Mouse (Mus musculus) forebrain, embryonic 15.5 days (tissue): ENCODE data around the gene Klhdc10. TPM values are rescaled to one million over a fixed set of nuclear protein-coding genes. Genes with fewer than 3 reads are reported as not detected.

Experiments
- ATAC-seq: fragments of 200-750 bp; cut with Nextera tagmentation; replicated peaks from 2 replicates; pipeline ENCODE4 v1.8.0; 2017; ENCODE audit warnings: mild to moderate bottlenecking, moderate TSS enrichment, moderate library complexity
- H3K27ac ChIP-seq: fragments of 300-500 bp; sonication (generic); replicated peaks from 2 replicates; pipeline ENCODE4 v1.5.1; 2015; ENCODE audit warnings: mild to moderate bottlenecking, inconsistent platforms
- H3K27me3 ChIP-seq: fragments of 300-500 bp; sonication (generic); 2 replicates; pipeline ENCODE4 v1.6.1; 2015; ENCODE audit warnings: inconsistent platforms
- H3K36me3 ChIP-seq: fragments of 300-500 bp; sonication (generic); 2 replicates; pipeline ENCODE4 v1.6.1; 2015; ENCODE audit warnings: mild to moderate bottlenecking, inconsistent platforms
- H3K4me1 ChIP-seq: fragments of 300-500 bp; sonication (generic); 2 replicates; pipeline ENCODE4 v1.6.1; 2015; ENCODE audit warnings: inconsistent platforms
- H3K4me2 ChIP-seq: fragments of 300-500 bp; sonication (generic); replicated peaks from 2 replicates; pipeline ENCODE4 v1.6.1; 2015; ENCODE audit warnings: mild to moderate bottlenecking, inconsistent platforms
- H3K4me3 ChIP-seq: fragments of 300-500 bp; sonication (generic); 2 replicates; pipeline ENCODE4 v1.5.1; 2015; ENCODE audit warnings: mild to moderate bottlenecking, inconsistent platforms
- H3K9ac ChIP-seq: fragments of 300-500 bp; sonication (generic); replicated peaks from 2 replicates; pipeline ENCODE4 v1.6.1; 2015; ENCODE audit warnings: mild to moderate bottlenecking, inconsistent platforms
- H3K9me3 ChIP-seq: fragments of 300-500 bp; sonication (generic); 2 replicates; pipeline ENCODE4 v1.6.1; 2016; ENCODE audit warnings: inconsistent platforms
- WGBS: fragments of 180-500 bp; shearing (Covaris S2); methylation state at CpG from one replicate; pipeline ENCODE4 v1.1.7; 2015; ENCODE audit warnings: mixed read lengths; 5-methylcytosine and 5-hydroxymethylcytosine counted together
- polyA plus RNA-seq: library from polyadenylated mRNA; unstranded; fragments of >200 nt; fragmentation: Nextera tagmentation; extraction: Ambion mirVana; gene quantifications from 2 replicates; pipeline ENCODE4 v1.2.1, GENCODE M21; 2015

Klhdc10 gene
- polyA plus RNA-seq, 1 experiment from 2014 or later: 35.1 TPM

- Histone ChIP-seq H3K4me3 (no peak overlapping the region), H3K9ac (no peak overlapping the region), H3K4me2 (no peak overlapping the region), H3K9me3 (no peaks in the 10 kb centered on the region), H3K27me3 (no peaks in the 10 kb centered on the region), H3K36me3 (peaks cover 8% of the 10 kb centered on the region), H3K27ac (no peak overlapping the region), H3K4me1 (peaks cover 5% of the 10 kb centered on the region; the same call in 1 of the 2 replicates)
- WGBS: 90% methylated on average over 6 of the region's 6 CpGs
- ATAC-seq: no peak
These were observed 76.1 kb downstream of the Klhdc10 start for GRCm38 (mm10) chr6:30477784-30478183.

GRCm38 (mm10) chr6:30479418-30479817, 77.8 kb downstream of the Klhdc10 start:
- no peaks in the 10 kb centered on the region for H3K9me3 ChIP-seq
- H3K36me3 ChIP-seq: peaks cover 22% of the 10 kb centered on the region
- H3K9ac ChIP-seq: no peak overlapping the region
- 95% methylated on average over 3 of the region's 3 CpGs for WGBS
- no peak overlapping the region for H3K27ac ChIP-seq
- H3K4me1 ChIP-seq: peaks cover 5% of the 10 kb centered on the region; the same call in 1 of the 2 replicates
- no peak overlapping the region for H3K4me3 ChIP-seq
- H3K27me3 ChIP-seq: no peaks in the 10 kb centered on the region
- H3K4me2 ChIP-seq: no peak overlapping the region
- no peak for ATAC-seq

GRCm38 (mm10) chr6:30482908-30483307, 81.2 kb downstream of the Klhdc10 start:
- WGBS: 87% methylated on average over 2 of the region's 2 CpGs
- Histone ChIP-seq H3K9me3 (no peaks in the 10 kb centered on the region), H3K27ac (no peak overlapping the region), H3K27me3 (no peaks in the 10 kb centered on the region), H3K4me1 (no peaks in the 10 kb centered on the region), H3K9ac (no peak overlapping the region), H3K4me2 (no peak overlapping the region), H3K4me3 (no peak overlapping the region), H3K36me3 (peaks cover 48% of the 10 kb centered on the region)
- no peak for ATAC-seq

- H3K4me3 ChIP-seq: no peak overlapping the region
- no peaks in the 10 kb centered on the region for H3K27me3 ChIP-seq
- 93% methylated on average over 6 of the region's 6 CpGs for WGBS
- no peak overlapping the region for H3K9ac ChIP-seq
- ATAC-seq: no peak
- H3K4me1 ChIP-seq: no peaks in the 10 kb centered on the region
- no peak overlapping the region for H3K4me2 ChIP-seq
- H3K27ac ChIP-seq: no peak overlapping the region
- peaks cover 72% of the 10 kb centered on the region for H3K36me3 ChIP-seq
- no peaks in the 10 kb centered on the region for H3K9me3 ChIP-seq
These were observed 84.8 kb downstream of the Klhdc10 start for GRCm38 (mm10) chr6:30486504-30486903.

GRCm38 (mm10) chr6:30499049-30499448, 97.4 kb downstream of the Klhdc10 start:
- WGBS: 88% methylated on average over 3 of the region's 3 CpGs
- H3K9ac ChIP-seq: no peak overlapping the region
- H3K4me1 ChIP-seq: no peaks in the 10 kb centered on the region
- H3K36me3 ChIP-seq: peaks cover 40% of the 10 kb centered on the region
- H3K4me3 ChIP-seq: no peak overlapping the region
- H3K27ac ChIP-seq: no peak overlapping the region
- ATAC-seq: no peak
- H3K9me3 ChIP-seq: no peaks in the 10 kb centered on the region
- no peaks in the 10 kb centered on the region for H3K27me3 ChIP-seq
- no peak overlapping the region for H3K4me2 ChIP-seq

Other genes starting within 250 kb of the Klhdc10 start
- 65.7 and 68.5 TPM in 2 replicates for gene Ube2h, start 97.3 kb upstream of the Klhdc10 start, polyA plus RNA-seq
- gene Zc3hc1, start 10.8 kb upstream of the Klhdc10 start, polyA plus RNA-seq: 71.3 and 74.2 TPM in 2 replicates
- 32.6 and 34.1 TPM in 2 replicates for gene Tmem209, start 107.9 kb downstream of the Klhdc10 start, polyA plus RNA-seq
- gene Ssmem1, start 108.0 kb downstream of the Klhdc10 start, polyA plus RNA-seq: 0.14 TPM in 1 of 2 replicates, not detected in the other
- gene Cpa2, start 139.7 kb downstream of the Klhdc10 start, polyA plus RNA-seq: 4.7 and 5.3 TPM in 2 replicates
- gene Cpa4, start 166.5 kb downstream of the Klhdc10 start, polyA plus RNA-seq: 1.9 and 2.0 TPM in 2 replicates
- 0.13 TPM in 1 of 2 replicates, not detected in the other for gene Cpa5, start 209.1 kb downstream of the Klhdc10 start, polyA plus RNA-seq
- gene Cpa1, start 237.3 kb downstream of the Klhdc10 start, polyA plus RNA-seq: 0.48 and 0.61 TPM in 2 replicates